Mouse (Mus musculus) lung, postnatal 25 days (tissue): ENCODE results near the gene Myh9.
"Not testable (repeated sequence)": the region's sequence is repeated elsewhere in the genome, so short reads cannot be mapped to it uniquely, and the experiment has no call there.

ENCODE experiments used
- DNase-seq: peaks from one replicate; pipeline ENCODE4 v3.0.0; 2022; ENCODE audit warnings: low spot score

The Myh9 gene

GRCm38 (mm10) chr15:77867231-77867968 lies 25.4 kb upstream of the Myh9 start:
- DNase-seq, result not testable (repeated sequence)

- DNase-seq, result no peak
Measured at GRCm38 (mm10) chr15:77866583-77867220, 24.7 kb upstream of the Myh9 start.

- DNase-seq, result no peak
Measured at GRCm38 (mm10) chr15:77864063-77864758, 22.2 kb upstream of the Myh9 start.

GRCm38 (mm10) chr15:77862991-77863972 lies 21.3 kb upstream of the Myh9 start:
- no peak for DNase-seq

- DNase-seq, result no peak
Measured at GRCm38 (mm10) chr15:77860081-77860665, 18.2 kb upstream of the Myh9 start.

GRCm38 (mm10) chr15:77857662-77858156 lies 15.7 kb upstream of the Myh9 start:
- peak; percentile 92 for DNase-seq

- peak; percentile 81 for DNase-seq
Measured at GRCm38 (mm10) chr15:77856541-77856940, 14.6 kb upstream of the Myh9 start.

GRCm38 (mm10) chr15:77855301-77855700 lies 13.3 kb upstream of the Myh9 start:
- DNase-seq, result no peak

- no peak for DNase-seq
Measured at GRCm38 (mm10) chr15:77852001-77852400, 10.0 kb upstream of the Myh9 start.

- DNase-seq, result peak; percentile 79
Measured at GRCm38 (mm10) chr15:77851136-77851535, 9.2 kb upstream of the Myh9 start.

- no peak for DNase-seq
Measured at GRCm38 (mm10) chr15:77849572-77850229, 7.7 kb upstream of the Myh9 start.

- DNase-seq, result no peak
Measured at GRCm38 (mm10) chr15:77849039-77849436, 7.1 kb upstream of the Myh9 start.

- DNase-seq, result no peak
Measured at GRCm38 (mm10) chr15:77848415-77849038, 6.6 kb upstream of the Myh9 start.

GRCm38 (mm10) chr15:77847826-77848225 lies 5.9 kb upstream of the Myh9 start:
- DNase-seq, result no peak

GRCm38 (mm10) chr15:77847108-77847507 lies 5.1 kb upstream of the Myh9 start:
- no peak for DNase-seq

- DNase-seq, result not testable (repeated sequence)
Measured at GRCm38 (mm10) chr15:77845931-77846595, 4.1 kb upstream of the Myh9 start.

- no peak for DNase-seq
Measured at GRCm38 (mm10) chr15:77844955-77845635, 3.1 kb upstream of the Myh9 start.

GRCm38 (mm10) chr15:77844048-77844447 lies 2.1 kb upstream of the Myh9 start:
- DNase-seq, result no peak

GRCm38 (mm10) chr15:77843494-77844041 lies 1.6 kb upstream of the Myh9 start:
- DNase-seq, result peak; percentile 81
